Mouse (Mus musculus) bone marrow, adult 2 months (tissue): Measurements from ENCODE around the gene Qpctl. TPM values are rescaled to one million over a fixed set of nuclear protein-coding genes. Genes with fewer than 3 reads are reported as not detected.
A peak's percentile ranks its signal among the peaks of the same experiment; 100 is the strongest.

Experiments
- H3K27ac ChIP-seq: fragments of 200-500 bp; 2 replicates; pipeline ENCODE4 v1.5.1; 2012; ENCODE audit warnings: low read depth, mild to moderate bottlenecking, control low read depth, inconsistent platforms, low read length; ENCODE audit not compliant: control insufficient read depth, poor library complexity, insufficient read depth
- H3K4me1 ChIP-seq: fragments of 200-500 bp; 2 replicates; pipeline ENCODE4 v1.6.1; 2011; ENCODE audit warnings: low read length; ENCODE audit not compliant: control insufficient read depth, insufficient read depth
- H3K4me3 ChIP-seq: fragments of 200-500 bp; replicated peaks from 2 replicates; pipeline ENCODE3; 2011; ENCODE audit warnings: mild to moderate bottlenecking, low read depth, low read length, control low read depth; ENCODE audit not compliant: control insufficient read depth
- CTCF ChIP-seq: fragments of 200-500 bp; IDR thresholded peaks from 2 replicates; pipeline ENCODE4 v1.5.1; 2011; ENCODE audit warnings: low read length, control low read depth; ENCODE audit not compliant: control insufficient read depth, insufficient read depth
- POLR2A ChIP-seq: fragments of 200-500 bp; IDR thresholded peaks from 2 replicates; pipeline ENCODE4 v1.6.1; 2011; ENCODE audit warnings: low read depth, mild to moderate bottlenecking, control low read depth, low read length, borderline replicate concordance; ENCODE audit not compliant: control insufficient read depth
- WGBS: fragments of 180-500 bp; shearing (Covaris S2); methylation state at CpG from one replicate; pipeline ENCODE4 v1.1.7; 2018; 5-methylcytosine and 5-hydroxymethylcytosine counted together
- polyA plus RNA-seq: library from polyadenylated mRNA; stranded (reverse); fragments of >200 nt; gene quantifications from 2 replicates; pipeline ENCODE4 v1.2.4, GENCODE M21; 2011; ENCODE audit warnings: low replicate concordance; ENCODE audit not compliant: missing spikeins, insufficient read depth, insufficient read length

Gene Qpctl
- polyA plus RNA-seq, 1 experiment, result 6.8 TPM

DNA sequence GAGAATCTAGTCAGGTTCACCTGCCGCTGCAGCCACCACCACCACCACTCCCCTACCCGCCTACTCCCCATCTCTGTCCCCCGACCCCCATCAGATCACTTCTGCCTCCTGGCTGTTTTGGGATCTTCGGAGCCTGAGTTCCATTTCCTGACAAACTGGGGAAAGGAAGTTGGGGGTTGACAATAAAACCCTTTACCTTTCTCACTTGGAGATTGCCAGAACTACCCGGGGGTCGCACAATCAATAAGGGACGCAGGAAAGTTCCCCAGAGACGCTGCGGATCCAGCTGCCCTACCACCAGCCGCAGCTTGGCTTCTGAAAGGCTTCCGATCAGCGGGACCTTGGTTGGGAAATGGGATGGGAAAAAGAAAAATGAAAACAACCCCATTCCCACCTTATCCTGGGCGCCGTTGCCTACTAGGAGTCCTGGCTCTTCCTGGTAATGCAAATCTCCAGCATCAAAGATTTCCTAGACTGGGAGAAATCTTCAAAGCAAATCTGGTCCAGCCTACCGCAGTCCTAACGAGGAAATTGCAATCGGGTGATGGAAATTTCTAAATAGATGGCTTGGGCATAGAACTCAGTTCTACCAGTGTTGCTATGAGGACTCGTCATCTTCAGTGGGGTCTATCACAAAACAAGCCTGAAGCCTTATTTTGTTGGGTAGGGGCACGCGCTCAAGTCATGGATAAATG is 764 bp downstream of the Qpctl start:
- WGBS, result 5% methylated on average over 20 of the region's 20 CpGs
- no peaks in the 10 kb centered on the region for H3K4me1 ChIP-seq
- TF ChIP-seq CTCF (no peak), POLR2A (no peak)
- peak overlapping the region; percentile 81 for H3K27ac ChIP-seq
- peak overlapping the region; percentile 88 for H3K4me3 ChIP-seq

DNA sequence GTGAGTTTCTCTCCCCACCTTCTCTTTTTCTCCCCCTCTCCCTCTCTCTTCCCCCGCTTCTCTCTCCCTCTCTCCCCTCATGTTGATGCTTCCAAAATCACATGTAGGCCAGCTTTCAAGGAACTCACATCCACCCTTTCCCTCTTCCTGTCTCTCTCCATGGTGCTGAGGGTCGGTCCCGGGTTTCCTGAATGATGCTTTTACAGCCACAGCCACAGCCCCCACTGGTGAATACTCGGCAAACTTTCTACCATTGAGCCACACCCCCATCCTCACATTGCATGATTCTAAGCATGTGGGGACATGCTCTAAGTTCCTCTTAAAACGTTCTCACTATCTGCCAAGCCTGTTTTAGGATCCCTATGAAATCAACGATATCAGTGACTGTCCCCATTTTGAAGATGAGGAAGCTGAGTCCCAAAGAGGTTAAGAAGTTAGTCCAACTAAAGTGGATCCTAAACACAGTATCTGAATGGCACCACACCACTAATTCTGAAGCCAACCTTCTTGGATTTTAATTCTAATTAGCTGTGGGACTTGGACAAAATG is 1.5 kb downstream of the Qpctl start:
- 44% methylated on average over 6 of the region's 6 CpGs for WGBS
- Histone ChIP-seq H3K27ac (no peak overlapping the region), H3K4me3 (no peak overlapping the region), H3K4me1 (no peaks in the 10 kb centered on the region)
- TF ChIP-seq POLR2A, result no peak
- no peak for TF ChIP-seq CTCF

DNA sequence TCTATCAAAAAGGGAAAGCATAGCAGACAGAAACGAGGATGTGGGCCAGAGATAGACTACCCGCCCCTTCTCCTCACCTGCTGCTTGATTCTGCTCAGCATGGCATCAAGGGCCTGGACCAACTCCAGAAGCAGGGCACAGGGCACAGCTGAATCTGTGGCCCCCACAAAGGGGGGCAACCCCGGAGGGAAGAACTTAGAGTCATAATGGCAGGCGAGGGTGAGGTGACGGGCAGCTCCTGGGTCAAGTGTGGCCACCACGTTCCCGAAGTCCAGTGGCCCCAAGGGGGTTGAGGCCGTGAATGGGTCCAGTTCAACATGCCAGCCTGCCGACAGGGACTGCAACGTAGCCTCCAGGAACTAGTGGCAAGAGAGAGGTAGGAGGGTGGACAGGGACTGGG is 2.3 kb downstream of the Qpctl start:
- Histone ChIP-seq H3K27ac (no peak overlapping the region), H3K4me3 (no peak overlapping the region), H3K4me1 (no peaks in the 10 kb centered on the region)
- TF ChIP-seq CTCF, result no peak
- no peak for TF ChIP-seq POLR2A
- 89% methylated on average over 10 of the region's 10 CpGs for WGBS

DNA sequence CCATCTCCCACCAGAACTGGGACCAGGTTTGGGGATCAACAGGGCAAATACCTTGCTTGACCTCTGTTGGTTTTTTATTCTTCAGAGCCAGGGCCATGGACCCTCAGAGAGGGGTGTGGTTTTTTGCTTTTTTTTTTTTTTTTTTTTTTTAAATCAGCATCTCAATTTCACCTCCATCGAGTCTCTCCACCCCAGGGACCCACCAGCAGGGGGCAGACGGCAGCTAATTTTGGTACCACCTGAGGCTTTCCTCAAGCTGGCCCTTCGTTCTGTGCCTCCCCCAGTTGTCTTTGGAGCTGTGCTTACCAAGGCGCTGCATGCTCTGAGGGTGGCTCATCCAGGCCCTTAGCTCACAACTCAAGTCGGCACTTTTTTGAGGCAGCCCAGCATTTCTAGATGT is 11.7 kb downstream of the Qpctl start:
- Histone ChIP-seq H3K27ac (no peak overlapping the region), H3K4me1 (no peaks in the 10 kb centered on the region), H3K4me3 (no peak overlapping the region)
- WGBS, result 45% methylated on average over 5 of the region's 5 CpGs
- TF ChIP-seq POLR2A (no peak), CTCF (peak; percentile 46; the same call in 1 of the 2 replicates)

DNA sequence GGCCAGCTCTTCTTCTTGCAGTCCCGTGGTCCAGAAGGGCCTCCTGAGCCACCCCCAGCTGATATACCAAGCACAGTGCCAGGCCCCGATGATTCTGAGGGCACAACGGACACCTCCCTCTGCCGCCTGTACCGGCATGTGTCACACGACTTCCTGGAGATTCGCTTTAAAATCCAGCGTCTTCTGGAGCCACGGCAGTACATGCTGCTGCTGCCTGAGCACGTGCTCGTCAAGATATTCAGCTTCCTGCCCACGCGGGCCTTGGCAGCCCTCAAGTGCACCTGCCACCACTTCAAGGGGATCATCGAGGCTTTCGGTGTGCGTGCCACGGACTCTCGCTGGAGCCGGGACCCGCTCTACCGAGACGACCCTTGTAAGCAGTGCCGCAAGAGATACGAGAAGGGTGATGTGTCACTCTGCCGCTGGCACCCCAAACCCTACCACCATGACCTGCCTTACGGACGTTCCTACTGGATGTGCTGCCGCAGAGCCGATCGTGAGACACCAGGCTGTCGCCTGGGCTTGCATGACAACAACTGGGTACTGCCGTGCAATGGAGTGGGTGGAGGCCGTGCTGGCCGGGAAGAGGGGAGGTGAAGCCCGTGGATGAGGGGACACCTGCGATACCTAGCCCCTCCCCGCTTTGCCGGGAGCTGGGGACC is 12.3 kb downstream of the Qpctl start:
- TF ChIP-seq POLR2A (no peak), CTCF (no peak)
- 90% methylated on average over 38 of the region's 38 CpGs for WGBS
- Histone ChIP-seq H3K4me3 (no peak overlapping the region), H3K27ac (no peak overlapping the region), H3K4me1 (no peaks in the 10 kb centered on the region)

DNA sequence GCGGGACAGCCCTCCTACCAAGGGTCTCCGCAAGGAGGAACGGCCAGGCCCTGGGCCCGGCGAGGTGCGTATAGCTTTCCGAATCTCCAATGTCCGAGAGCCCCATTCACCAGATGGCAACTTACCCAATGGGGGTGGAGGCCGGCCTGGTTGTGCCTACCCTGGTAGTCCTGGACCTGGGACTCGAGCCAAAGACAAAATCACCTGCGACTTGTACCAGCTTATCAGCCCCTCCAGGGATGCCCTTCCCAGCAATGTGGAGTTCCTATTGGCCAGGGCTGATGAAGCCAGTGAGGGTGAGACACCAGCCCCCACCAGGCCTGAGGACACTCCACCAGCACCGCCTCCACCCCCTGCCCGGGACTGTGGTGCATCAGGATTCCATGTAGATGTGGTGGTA is 12.9 kb downstream of the Qpctl start:
- Histone ChIP-seq H3K4me3 (no peak overlapping the region), H3K27ac (no peak overlapping the region), H3K4me1 (no peaks in the 10 kb centered on the region)
- 89% methylated on average over 13 of the region's 13 CpGs for WGBS
- TF ChIP-seq CTCF, result no peak
- TF ChIP-seq POLR2A, result no peak

DNA sequence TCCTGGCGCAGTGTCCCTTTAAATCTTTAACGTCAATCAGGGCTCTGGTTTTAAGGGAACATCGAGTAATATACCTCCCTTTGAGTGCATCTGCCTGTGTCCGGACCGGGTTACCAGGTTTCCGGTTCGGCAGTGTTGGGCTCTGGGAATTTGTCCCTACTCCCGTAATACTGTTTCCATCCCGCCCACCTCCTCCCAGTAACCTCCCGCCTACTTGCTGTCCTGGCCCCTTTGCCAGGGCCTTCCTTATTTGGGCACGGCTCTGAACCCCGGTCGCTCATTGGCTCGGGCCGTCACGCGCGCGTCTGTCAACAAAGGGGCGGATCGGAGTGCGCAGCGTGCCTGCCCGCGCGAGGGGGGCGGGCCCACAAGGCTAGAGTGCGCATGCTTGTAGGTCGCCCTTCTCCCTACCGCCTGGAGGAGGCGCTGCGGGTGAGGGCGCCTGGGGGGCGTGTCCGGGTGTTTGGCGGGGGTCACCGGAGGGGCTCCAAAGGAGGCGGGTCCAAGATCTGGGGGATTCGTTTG is 17.7 kb downstream of the Qpctl start:
- TF ChIP-seq CTCF (peak; percentile 57), POLR2A (no peak)
- H3K4me1 ChIP-seq, result no peaks in the 10 kb centered on the region
- under 1% methylated on average over 39 of the region's 39 CpGs for WGBS

DNA sequence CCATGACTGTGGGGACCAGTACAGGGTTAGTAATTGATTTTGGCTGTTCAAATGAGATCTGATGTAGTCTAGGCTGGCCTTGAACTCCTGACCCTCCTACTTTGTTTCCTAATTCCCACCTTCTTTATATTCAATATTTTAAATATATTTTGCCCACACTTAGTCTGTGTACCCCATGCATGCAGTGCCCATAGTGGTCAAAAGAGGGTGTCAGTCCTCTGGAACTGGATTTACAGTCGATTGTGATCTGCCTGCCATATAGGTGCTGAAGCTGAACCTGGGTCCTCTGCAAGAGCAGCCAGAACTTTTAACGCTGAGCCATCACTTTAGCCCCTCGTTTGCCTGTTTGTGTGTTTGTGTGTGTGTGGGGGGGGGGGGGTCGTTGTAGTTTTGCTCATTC is 18.4 kb downstream of the Qpctl start:
- Histone ChIP-seq H3K4me3 (no peak overlapping the region), H3K4me1 (no peaks in the 10 kb centered on the region; the same call in 1 of the 2 replicates), H3K27ac (no peak overlapping the region)
- 36% methylated on average over 4 of the region's 4 CpGs for WGBS
- TF ChIP-seq POLR2A, result no peak
- TF ChIP-seq CTCF, result no peak

More for the DNA sequence above, 17.7 kb downstream of the Qpctl start:
- Histone ChIP-seq H3K4me3 (peak overlapping the region; percentile 71), H3K27ac (peak overlapping the region; percentile 56)
